Mouse (Mus musculus) embryonic stem cell, embryonic (primary cell): ENCODE measurements around the gene Ptpn9.

Experiments used
- CTCF ChIA-PET, 4 experiments: fragments of 300-600 bp in 2 of 4; fragments of 350-600 bp in 2 of 4; sonication (Branson Sonifier 250); formaldehyde crosslinking; loops; one replicate each; lab custom pipeline; 2022; ENCODE audit warnings: inconsistent platforms in 2 of 4; lab: Charles Lee
- POLR2A ChIA-PET, 4 experiments: fragments of 300-600 bp in 2 of 4; fragments of 350-600 bp in 2 of 4; sonication (Branson Sonifier 250); formaldehyde crosslinking; loops; one replicate each; lab custom pipeline; 2022; ENCODE audit warnings: antibody characterized with exemption in 4 of 4, inconsistent platforms in 1 of 4; lab: Charles Lee

The Ptpn9 gene

DNA sequence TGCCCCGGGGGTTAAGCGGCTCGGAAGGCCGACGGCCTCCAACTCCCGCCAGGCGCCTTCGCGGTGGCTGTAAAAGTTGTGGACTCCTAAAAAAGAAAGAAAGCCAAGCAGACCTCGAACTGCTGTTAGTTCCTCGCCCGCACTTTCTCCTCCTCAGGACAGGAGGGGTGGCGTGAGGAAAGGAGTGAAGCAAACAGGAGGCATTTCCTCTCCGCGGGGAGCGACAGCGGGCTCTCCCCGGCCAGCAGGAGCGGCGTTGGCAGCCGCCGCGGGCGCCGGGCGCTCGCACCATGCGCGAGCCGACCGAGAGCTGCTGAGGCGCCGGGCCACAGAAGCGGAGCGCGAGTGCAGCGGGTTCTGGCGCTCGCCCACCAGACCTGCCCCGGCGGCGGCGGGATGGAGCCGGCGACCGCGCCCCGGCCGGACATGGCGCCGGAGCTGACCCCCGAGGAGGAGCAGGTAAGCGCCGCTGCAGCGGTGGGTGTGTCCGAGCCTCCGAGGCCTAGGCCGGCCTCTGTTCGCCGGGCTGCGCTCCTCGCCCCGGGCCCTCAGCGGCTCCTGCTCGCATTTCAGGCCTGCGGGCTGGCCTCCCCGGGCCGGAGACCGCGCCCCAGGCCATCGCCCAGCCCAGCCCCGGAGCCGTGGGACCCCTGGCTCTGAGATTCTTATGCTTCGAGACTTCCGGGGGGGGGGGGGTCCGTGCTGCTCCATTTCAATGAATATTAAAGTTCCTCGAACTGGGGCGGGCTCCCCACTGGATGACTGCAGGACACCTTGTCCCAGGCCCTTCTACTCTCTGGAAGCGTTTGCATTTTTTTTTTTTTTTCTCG, 690 bp downstream of the Ptpn9 start:
- CTCF ChIA-PET = interaction anchor here in 3 of 4 experiments (0.7 to 1.9 kb wide), 14 partner anchors 15 to 225 kb away, joined by 3 to 10 read pairs (median 4); partner anchors contain the start of genes Imp3 (in 1 of the 3), Sin3a (in 1 of the 3) and Snupn (in 1 of the 3)
- POLR2A ChIA-PET = interaction anchor here in 3 of 4 experiments (0.6 to 3.1 kb wide), 32 partner anchors 8 to 210 kb away, joined by 3 to 13 read pairs (median 4); partner anchors contain the start of genes Snupn (in 3 of the 3), Imp3 (in 2 of the 3), Snx33 (in 2 of the 3) and Man2c1 (in 1 of the 3)

DNA sequence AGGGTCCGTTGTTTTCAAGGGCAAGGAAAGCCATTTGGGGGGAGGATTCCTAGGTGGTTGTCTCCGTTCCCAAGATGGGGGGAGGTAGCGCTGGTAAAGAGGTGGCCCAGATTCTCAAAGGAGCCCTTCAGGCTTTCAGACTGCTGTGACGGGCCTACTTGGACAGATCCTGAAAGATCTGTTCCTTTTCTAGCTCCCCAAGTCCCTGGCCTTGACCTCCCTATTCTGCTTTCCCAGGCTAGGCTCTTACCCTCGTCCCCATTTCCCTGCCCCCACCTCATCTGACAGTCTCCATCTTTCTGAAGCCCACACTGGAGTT, 1.3 kb downstream of the Ptpn9 start:
- ChIA-PET POLR2A (interaction anchor here in 2 of 4 experiments (0.6 to 3.1 kb wide), 19 partner anchors 10 to 210 kb away, joined by 3 to 13 read pairs (median 4); partner anchors contain the start of genes Snupn (in 2 of the 2), Snx33 (in 2 of the 2) and Sin3a (in 1 of the 2)), CTCF (interaction anchor here in 3 of 4 experiments (0.7 to 1.9 kb wide), 5 partner anchors 78 to 225 kb away, joined by 3 to 10 read pairs (median 4); no protein-coding TSS in a partner anchor)

DNA sequence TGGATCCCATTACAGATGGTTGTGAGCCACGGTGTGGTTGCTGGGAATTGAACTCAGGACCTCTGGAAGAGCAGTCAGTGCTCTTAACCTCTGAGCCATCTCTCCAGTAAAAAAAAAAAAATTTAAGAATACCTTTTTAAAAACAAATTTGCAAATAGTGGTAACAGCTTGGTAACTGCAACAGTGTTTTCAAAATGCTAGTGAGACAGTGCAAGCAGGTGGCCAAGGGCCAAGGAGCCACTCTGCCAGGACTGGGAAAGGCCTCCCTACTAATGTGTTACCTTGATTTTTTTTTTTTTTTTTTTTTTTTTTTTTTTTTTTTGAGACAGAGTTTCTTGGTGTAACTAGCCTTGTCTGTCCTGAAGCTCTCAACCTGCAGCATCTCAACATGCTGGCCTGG, 2.5 kb downstream of the Ptpn9 start:
- ChIA-PET CTCF (interaction anchor here in 2 of 4 experiments (0.6 kb wide), 2 partner anchors 13 to 14 kb away, joined by 3 to 5 read pairs; no protein-coding TSS in a partner anchor), POLR2A (interaction anchor here in 1 of 4 experiments (0.7 to 3.1 kb wide), 3 partner anchors 12 to 70 kb away, joined by 3 to 12 read pairs (median 3); partner anchors contain the start of gene Snx33)

DNA sequence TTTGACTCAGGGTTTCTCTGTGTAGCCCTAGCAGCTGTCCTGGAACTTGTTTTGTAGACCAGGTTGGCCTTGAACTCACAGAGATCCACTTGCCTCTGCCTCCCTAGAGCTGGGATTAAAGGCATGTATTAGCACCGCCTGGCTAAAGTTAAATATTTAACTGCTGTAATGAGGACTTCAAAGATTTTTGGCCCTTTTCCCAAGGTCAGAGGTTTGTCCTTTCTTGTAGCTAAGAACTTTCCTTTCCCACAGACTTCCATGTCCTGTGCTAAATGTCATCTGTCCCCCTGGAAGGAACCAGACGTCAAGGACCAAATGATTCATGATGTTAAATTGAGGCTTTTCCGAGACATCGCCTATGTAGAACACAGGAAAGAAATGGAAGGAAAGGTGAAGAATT, 8.3 kb downstream of the Ptpn9 start:
- CTCF ChIA-PET = interaction anchor here in 2 of 4 experiments (0.7 to 0.9 kb wide), 2 partner anchors 10 kb away, joined by 3 read pairs; no protein-coding TSS in a partner anchor

DNA sequence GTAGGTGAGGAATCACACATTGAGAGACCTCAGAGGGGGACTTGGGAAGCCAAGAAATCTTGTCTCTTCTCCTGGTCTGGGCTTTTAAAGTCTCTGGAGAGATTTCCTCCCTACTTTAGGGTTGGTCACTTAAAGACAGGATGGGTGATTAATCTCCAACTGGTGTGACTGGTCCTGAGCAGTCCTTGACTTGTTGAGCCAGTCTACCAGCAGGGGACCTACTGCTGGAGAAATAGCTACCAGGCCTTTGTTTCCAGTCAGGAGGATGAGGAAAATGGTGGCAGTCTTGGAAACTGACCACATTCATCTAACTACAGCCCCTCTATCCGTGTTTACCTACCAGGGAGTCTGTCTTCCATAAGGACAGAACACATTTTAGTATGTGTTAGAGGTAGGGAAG, 17.7 kb downstream of the Ptpn9 start:
- ChIA-PET CTCF (interaction anchor here in 2 of 4 experiments (0.6 to 1.3 kb wide), 5 partner anchors 13 to 846 kb away, joined by 3 to 5 read pairs (median 4); partner anchors contain the start of genes Man2c1 (in 1 of the 2) and Ptpn9 (in 1 of the 2)), POLR2A (interaction anchor here in 3 of 4 experiments (0.7 to 1.4 kb wide), 9 partner anchors 13 to 118 kb away, joined by 3 to 8 read pairs (median 4); partner anchors contain the start of genes Ptpn9 (in 2 of the 3), Imp3 (in 1 of the 3), Man2c1 (in 1 of the 3) and Snupn (in 1 of the 3))

More for the DNA sequence above, 8.3 kb downstream of the Ptpn9 start:
- POLR2A ChIA-PET = interaction anchor here in 3 of 4 experiments (0.5 to 1.5 kb wide), 5 partner anchors 8 to 79 kb away, joined by 3 to 6 read pairs (median 4); partner anchors contain the start of genes Ptpn9 (in 2 of the 3) and Snupn (in 1 of the 3)

DNA sequence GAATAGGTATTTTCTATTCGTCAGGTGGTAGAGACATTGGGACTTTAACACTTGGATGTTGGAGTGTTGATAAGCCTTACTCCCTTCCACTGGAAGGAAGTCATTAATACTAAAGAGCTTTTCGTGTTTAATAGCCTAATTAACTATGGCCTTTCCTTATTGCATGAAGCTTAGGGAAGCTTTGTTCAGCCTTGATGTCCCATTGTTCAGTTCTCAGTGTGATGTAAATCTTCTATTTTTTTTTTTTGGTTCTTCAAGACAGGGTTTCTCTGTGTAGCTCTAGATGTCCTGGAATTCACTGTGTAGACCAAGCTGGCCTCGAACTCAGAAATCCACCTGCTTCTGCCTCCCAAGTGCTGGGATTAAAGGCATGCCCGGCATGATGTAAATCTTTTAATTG, 18.2 kb downstream of the Ptpn9 start:
- POLR2A ChIA-PET = interaction anchor here in 3 of 4 experiments (0.7 to 1.4 kb wide), 9 partner anchors 12 to 117 kb away, joined by 3 to 8 read pairs (median 4); partner anchors contain the start of genes Ptpn9 (in 2 of the 3), Imp3 (in 1 of the 3), Man2c1 (in 1 of the 3) and Snupn (in 1 of the 3)
- CTCF ChIA-PET = interaction anchor here in 3 of 4 experiments (0.6 to 1.3 kb wide), 8 partner anchors 10 to 847 kb away, joined by 3 to 5 read pairs (median 3); partner anchors contain the start of genes Man2c1 (in 1 of the 3) and Ptpn9 (in 1 of the 3)

DNA sequence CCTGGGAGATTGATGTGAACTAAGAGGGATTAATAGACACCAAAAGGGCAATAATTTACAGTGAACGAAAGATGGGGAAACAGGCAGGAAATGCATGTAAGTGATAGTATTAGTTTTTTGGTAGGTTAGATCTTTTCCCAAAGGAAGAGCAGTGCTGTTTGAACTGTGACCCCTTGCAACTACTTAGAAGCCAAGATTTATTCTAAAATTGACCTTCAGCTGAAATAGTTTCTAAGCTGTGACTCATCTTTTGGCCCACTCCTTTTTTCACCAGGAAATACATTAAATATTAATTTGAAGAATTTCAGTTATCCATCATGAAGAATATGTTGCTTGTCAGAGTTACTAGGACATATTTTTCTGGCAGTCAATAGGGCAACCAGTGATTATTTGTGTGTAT, 19.0 kb downstream of the Ptpn9 start:
- POLR2A ChIA-PET = interaction anchor here in 2 of 4 experiments (0.6 to 1.2 kb wide), 2 partner anchors 19 to 1571 kb away, joined by 4 to 7 read pairs; partner anchors contain the start of gene Ptpn9 (in 1 of the 2)
- CTCF ChIA-PET = interaction anchor here in 1 of 4 experiments (1.2 kb wide), 1 partner anchor 11 kb away, joined by 3 read pairs; no protein-coding TSS in a partner anchor

DNA sequence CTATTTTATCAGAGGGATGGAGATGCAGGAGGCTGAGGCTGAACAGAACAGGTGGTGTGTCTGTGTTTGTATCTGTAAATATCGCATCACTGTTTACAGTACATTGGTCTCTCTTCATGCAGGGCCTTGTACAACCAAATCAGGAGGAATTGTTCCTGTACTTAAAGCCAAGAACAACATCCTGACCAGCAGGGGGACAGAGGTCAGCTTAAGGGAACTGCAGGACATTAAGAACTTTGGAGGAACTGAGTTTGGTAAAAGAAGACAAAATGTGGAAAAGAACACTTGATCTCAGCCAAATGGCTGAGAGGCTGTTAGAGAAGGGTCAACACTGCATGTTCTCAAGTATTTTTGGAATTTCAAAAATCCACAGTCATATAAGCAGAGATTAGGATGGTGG, 20.0 kb downstream of the Ptpn9 start:
- POLR2A ChIA-PET = interaction anchor here in 1 of 4 experiments (1.4 kb wide), 1 partner anchor 59 kb away, joined by 3 read pairs; no protein-coding TSS in a partner anchor

DNA sequence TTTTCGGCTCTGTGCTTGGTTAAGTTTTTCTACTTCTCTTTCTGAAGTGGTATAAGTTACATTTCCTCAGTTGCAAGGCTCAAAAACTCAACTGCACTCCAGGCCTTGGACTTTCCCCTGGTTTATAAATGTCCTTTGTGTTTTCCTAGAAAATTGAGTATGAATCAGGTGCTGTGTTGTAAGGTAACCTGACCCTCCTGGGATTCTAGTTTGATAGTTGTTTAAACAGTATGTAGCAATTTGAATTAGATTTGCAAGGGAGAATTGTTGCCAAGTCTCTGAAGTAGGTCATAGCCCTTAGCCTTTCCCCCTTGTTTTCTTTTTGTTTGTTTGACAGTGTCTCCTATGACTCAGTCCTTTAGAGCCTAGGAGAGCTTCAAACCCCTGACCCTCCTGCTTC, 22.9 kb downstream of the Ptpn9 start:
- ChIA-PET POLR2A (interaction anchor here in 1 of 4 experiments (1.0 kb wide), 1 partner anchor 90 kb away, joined by 3 read pairs; the partner anchor contains the start of gene Snx33), CTCF (interaction anchor here in 1 of 4 experiments (0.7 kb wide), 1 partner anchor 61 kb away, joined by 3 read pairs; no protein-coding TSS in a partner anchor)

More for the DNA sequence above, 20.0 kb downstream of the Ptpn9 start:
- CTCF ChIA-PET = interaction anchor here in 1 of 4 experiments (0.5 kb wide), 1 partner anchor 245 kb away, joined by 3 read pairs; no protein-coding TSS in a partner anchor

DNA sequence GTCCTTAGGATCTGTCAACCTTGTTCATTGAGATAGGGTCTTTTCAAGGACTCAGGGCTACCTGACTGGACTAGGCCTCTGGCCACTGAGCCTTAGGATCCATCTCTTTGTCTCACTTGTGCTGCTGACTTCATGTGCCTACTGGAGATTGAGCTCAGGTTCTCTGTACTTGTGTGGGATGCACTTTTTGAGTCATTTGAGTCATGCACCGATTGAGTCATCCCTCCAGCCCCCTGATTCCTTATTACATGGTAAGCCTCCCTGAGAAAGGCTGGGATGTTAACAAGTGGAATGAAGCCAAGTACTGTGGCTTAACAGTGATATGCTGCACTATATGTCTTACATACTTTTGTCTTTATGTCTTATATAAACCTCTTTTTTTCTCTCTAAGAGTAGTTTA, 37.0 kb downstream of the Ptpn9 start:
- CTCF ChIA-PET = interaction anchor here in 2 of 4 experiments (0.8 to 1.0 kb wide), 3 partner anchors 19 to 140 kb away, joined by 3 read pairs; no protein-coding TSS in a partner anchor
- POLR2A ChIA-PET = interaction anchor here in 3 of 4 experiments (0.9 to 2.8 kb wide), 4 partner anchors 37 to 99 kb away, joined by 3 to 10 read pairs (median 3); partner anchors contain the start of genes Ptpn9 (in 2 of the 3), Man2c1 (in 1 of the 3) and Sin3a (in 1 of the 3)

DNA sequence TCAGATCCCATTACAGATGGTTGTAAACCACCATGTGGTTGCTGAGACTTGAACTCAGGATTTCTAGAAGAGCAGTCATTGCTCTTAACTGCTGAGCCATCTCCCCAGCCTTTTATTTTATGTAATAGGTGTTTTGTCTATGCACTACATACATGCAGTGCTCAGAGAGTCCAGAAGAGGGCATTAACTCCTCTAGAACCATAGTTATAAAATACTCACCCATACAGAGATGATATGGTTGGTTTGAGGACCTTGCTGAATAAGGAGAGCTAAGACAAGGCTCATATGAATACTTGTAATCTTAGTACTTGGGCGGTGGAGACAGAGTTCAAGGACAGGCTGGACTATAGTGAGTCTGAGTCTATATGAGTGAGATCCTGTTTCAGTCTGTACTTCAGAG, 61.5 kb downstream of the Ptpn9 start:
- ChIA-PET CTCF (interaction anchor here in 3 of 4 experiments (0.5 to 2.5 kb wide), 7 partner anchors 13 to 522 kb away, joined by 3 to 9 read pairs (median 4); partner anchors contain the start of genes Man2c1 (in 2 of the 3) and Sin3a (in 1 of the 3)), POLR2A (interaction anchor here in 2 of 4 experiments (0.6 to 2.2 kb wide), 5 partner anchors 12 to 75 kb away, joined by 3 to 5 read pairs (median 3); partner anchors contain the start of genes Man2c1 (in 1 of the 2) and Sin3a (in 1 of the 2))

DNA sequence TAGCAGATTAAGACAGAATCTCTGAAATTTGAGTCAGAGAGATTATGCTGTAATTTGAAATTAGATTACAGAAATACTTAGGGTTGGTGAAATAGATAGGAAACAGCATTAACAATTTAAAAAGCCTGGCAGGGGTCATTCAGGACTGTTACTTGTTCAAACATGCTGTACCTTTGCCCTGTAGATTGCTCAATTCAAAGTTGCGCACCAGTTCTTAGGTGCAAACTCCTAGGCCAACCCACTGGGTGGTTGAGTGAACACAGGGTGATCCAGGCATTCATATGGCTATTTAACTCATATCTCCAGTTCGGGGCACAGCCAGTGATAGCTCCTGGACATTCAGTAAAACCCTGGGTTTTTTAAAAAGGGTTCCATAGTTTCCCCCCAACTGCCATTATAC, 69.4 kb downstream of the Ptpn9 start:
- CTCF ChIA-PET = no interaction called here

DNA sequence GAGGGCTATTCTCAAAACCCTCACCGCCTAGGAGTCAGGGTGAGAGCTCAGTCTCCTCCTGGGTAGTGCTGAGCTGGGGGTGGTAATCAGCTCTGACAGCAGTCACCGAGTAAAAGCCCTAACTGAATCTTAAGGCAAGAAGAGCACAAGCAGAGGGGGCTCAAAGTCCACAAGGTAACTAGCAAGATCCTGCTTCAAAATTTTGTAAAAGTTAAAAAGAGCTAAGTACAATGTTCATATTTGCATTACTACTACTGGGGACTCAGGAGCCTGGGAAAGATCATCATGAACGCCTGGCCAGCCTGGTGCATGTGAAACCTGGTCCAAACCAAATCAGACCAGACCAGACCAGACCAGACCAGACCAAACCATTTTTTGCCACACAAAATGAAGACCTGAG, 73.5 kb downstream of the Ptpn9 start:
- ChIA-PET CTCF (interaction anchor here in 1 of 4 experiments (1.2 kb wide), 1 partner anchor 177 kb away, joined by 3 read pairs; no protein-coding TSS in a partner anchor), POLR2A (interaction anchor here in 3 of 4 experiments (0.6 to 1.7 kb wide), 5 partner anchors 12 to 768 kb away, joined by 3 to 15 read pairs (median 4); partner anchors contain the start of gene Man2c1 (in 1 of the 3))

More for the DNA sequence above, 69.4 kb downstream of the Ptpn9 start:
- POLR2A ChIA-PET = no interaction called here

DNA sequence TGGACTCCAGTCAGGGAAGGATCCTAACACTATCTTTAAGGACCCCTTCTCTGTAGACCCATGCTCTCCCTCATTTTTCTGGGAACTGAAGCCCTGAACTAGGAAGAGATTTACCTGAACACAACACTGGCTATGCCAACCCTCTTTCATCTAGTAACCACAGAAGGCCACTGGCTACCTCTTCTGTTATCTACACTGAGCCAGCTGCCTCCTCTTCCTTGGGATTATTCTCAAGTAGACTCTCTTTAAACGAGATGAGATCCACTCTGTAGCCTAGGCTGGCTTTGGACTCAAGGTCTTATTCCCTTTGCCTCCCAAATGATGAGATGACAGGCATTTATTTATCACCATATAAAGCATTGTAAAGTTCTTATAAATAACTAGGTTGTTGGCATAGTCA, 75.5 kb downstream of the Ptpn9 start:
- ChIA-PET POLR2A (interaction anchor here in 3 of 4 experiments (0.6 to 3.5 kb wide), 4 partner anchors 13 to 88 kb away, joined by 3 to 33 read pairs (median 6); partner anchors contain the start of gene Man2c1 (in 1 of the 3)), CTCF (no interaction called here)

DNA sequence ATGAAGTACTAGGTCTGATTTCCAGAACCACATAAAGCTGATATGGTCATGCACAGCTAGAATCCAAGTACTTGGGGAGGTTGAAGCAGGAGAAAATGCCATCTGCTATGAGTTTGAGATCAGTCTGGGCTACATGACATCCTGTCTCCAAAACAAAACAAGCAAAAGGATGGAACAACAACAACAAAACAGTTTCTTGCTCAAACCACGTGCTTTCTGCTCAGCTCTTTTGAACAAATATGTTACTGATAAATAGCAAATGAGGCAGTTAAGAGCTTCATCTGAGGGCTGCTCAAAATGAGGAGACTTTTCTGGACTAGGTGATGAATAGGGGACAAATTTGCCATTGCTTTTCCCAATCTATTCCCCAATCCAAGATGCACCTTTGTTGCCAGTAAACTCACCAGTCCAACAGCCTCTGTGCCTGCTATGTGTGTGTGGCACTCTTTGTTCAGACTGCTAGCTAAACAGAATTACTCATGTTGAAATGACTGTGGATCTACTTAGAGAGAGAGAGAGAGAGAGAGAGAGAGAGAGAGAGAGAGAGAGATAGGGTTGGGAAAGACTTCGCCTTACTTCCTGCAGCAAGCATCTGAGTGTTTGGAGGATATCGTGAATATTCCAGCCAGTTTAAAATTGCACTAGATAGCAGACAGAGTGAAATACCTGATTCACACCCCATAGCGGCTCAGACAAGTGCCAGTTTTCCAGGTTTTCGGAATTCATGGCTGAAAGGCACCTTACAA, 76.2 kb downstream of the Ptpn9 start:
- POLR2A ChIA-PET = interaction anchor here in 3 of 4 experiments (0.6 to 3.5 kb wide), 21 partner anchors 9 to 589 kb away, joined by 3 to 57 read pairs (median 4); partner anchors contain the start of genes Man2c1 (in 3 of the 3), Neil1 (in 2 of the 3), Snupn (in 2 of the 3) and Commd4 (in 1 of the 3)
- CTCF ChIA-PET = interaction anchor here in 1 of 4 experiments (1.4 kb wide), 1 partner anchor 15 kb away, joined by 4 read pairs; no protein-coding TSS in a partner anchor
